Mouse (Mus musculus) urinary bladder, postnatal 0 days (tissue): ENCODE results near the gene Gm10112. TPM values are rescaled to one million over a fixed set of nuclear protein-coding genes. Genes with fewer than 3 reads are reported as not detected.

Experiments used
- polyA plus RNA-seq: library from polyadenylated mRNA; unstranded; fragments of >200 nt; fragmentation: Nextera tagmentation; extraction: Ambion mirVana; gene quantifications from 2 replicates; pipeline ENCODE4 v1.2.1, GENCODE M21; 2015

Gm10112 gene
- not detected in 2 replicates for polyA plus RNA-seq

DNA sequence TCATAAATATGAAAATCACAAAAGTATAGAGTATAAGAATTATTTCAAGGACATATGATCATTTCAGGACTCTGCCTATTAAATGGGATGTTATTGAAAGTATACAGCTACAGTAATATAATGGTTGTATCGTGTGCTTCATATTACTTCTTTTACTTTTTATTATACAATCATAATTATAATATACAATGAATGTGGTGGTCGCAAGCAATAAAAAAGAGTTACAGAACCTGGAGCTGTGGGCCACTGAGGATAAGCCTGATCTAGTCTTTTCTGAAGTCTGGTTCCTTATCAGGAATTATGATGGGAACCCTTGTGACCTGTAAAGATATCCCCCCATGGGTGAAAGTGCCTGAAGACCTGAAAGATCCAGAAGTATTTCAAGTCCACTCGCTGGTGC is at the start of gene Gm10112:
Gene Gm10112, plus strand, starts transcription at position 301 of the 400 bp plus-strand sequence.

Other genes starting within 250 kb of the Gm10112 start
- not detected in 2 replicates for gene Cylc1, start 57.9 kb upstream of the Gm10112 start, polyA plus RNA-seq